Mouse (Mus musculus) testis, adult 2 months (tissue): ENCODE data around the gene Pik3ap1.

Experiments used
- CTCF ChIP-seq: fragments of 200-500 bp; IDR thresholded peaks from 2 replicates; pipeline ENCODE4 v1.5.1; 2012; ENCODE audit warnings: low read depth, mild to moderate bottlenecking, inconsistent platforms, low read length, moderate library complexity; ENCODE audit not compliant: control insufficient read depth, insufficient read depth, insufficient replicate concordance
- POLR2A ChIP-seq: fragments of 200-500 bp; IDR thresholded peaks from 2 replicates; pipeline ENCODE4 v1.6.1; 2012; ENCODE audit warnings: low read depth, mild to moderate bottlenecking, inconsistent platforms, low read length, moderate library complexity; ENCODE audit not compliant: control insufficient read depth

- TF ChIP-seq CTCF (no peak), POLR2A (no peak)
These were observed 42.3 kb downstream of the Pik3ap1 start for GRCm38 (mm10) chr19:41342592-41343090.
